Mouse (Mus musculus): ENCODE measurements at regions not wholly inside any gene's neighbourhood (a gene's known extent, or its start where the extent isn't known, plus 50 kb on each side); places are given as distances from the start of the nearest gene placed in this dataset.

- Histone ChIP-seq H3K4me1 (ENCODE audit: control insufficient read depth, insufficient read depth, low read length) (no peaks in the 10 kb centered on the region), H3K36me3 (ENCODE audit: control insufficient read depth, insufficient read depth, low read length) (no peaks in the 10 kb centered on the region), H3K9ac (ENCODE audit: low read depth, low read length) (no peak overlapping the region), H3K27me3 (ENCODE audit: control insufficient read depth, insufficient read depth, low read length) (no peaks in the 10 kb centered on the region), H3K27ac (no peak overlapping the region), H3K4me3 (no peak overlapping the region), H3K79me2 (replicated peaks; ENCODE audit: control insufficient read depth, insufficient read depth, low read length) (no peaks in the 10 kb centered on the region)
- intact Hi-C loops (cut with DNase I) = loop anchor here (5.0 kb wide), 2 partner anchors 125 to 150 kb away; no protein-coding TSS in a partner anchor
- TF ChIP-seq CTCF (IDR thresholded peaks at IDR 0.05) (peak; percentile 54), EP300 (IDR thresholded peaks at IDR 0.05; ENCODE audit: insufficient read depth, low read depth, low read length) (no peak)
- WGBS = 14% methylated on average over 5 of the region's 5 CpGs
- no peak for DNase-seq
These were observed 119.9 kb upstream of the Msx2 start for GRCm38 (mm10) chr13:53592755-53593154.

DNA sequence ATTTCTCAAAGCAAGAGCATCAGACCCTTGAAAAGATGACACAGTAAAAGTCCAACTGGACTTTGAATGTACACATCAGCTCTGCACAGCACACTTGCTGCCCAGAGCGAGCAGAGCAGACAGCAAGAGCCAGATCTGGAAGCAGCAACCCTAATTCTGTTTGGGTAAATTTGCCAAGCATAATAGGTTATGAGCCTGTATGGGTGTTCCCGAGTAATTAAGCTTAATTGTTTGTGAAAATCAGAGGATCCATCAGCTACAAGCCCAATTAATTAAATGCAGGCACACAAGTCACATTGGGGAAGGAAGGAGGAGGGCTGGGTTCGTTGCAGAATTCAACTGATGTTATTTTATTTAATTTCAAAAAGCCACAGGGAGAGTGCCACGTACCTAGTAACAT lies 113.9 kb upstream of the Msx2 start:
- H3K4me1 ChIP-seq (ENCODE audit: control insufficient read depth, insufficient read depth, low read length) = no peaks in the 10 kb centered on the region
- H3K36me3 ChIP-seq (ENCODE audit: control insufficient read depth, insufficient read depth, low read length) = no peaks in the 10 kb centered on the region
- no peaks in the 10 kb centered on the region for H3K79me2 ChIP-seq (replicated peaks; ENCODE audit: control insufficient read depth, insufficient read depth, low read length)
- DNase-seq = no peak
- no peak overlapping the region for H3K27ac ChIP-seq
- TF ChIP-seq POLR2A (IDR thresholded peaks at IDR 0.05; ENCODE audit: insufficient read depth, low read depth, low read length) = no peak
- no peak for TF ChIP-seq EP300 (IDR thresholded peaks at IDR 0.05; ENCODE audit: insufficient read depth, low read depth, low read length)
- TF ChIP-seq CTCF (IDR thresholded peaks at IDR 0.05) = no peak
- WGBS = 72% methylated on average over 4 of the region's 4 CpGs
- H3K4me3 ChIP-seq = no peak overlapping the region
- no peak overlapping the region for H3K9ac ChIP-seq (ENCODE audit: low read depth, low read length)
- H3K27me3 ChIP-seq (ENCODE audit: control insufficient read depth, insufficient read depth, low read length) = no peaks in the 10 kb centered on the region
- intact Hi-C loops (cut with DNase I) = no loop called here

DNA sequence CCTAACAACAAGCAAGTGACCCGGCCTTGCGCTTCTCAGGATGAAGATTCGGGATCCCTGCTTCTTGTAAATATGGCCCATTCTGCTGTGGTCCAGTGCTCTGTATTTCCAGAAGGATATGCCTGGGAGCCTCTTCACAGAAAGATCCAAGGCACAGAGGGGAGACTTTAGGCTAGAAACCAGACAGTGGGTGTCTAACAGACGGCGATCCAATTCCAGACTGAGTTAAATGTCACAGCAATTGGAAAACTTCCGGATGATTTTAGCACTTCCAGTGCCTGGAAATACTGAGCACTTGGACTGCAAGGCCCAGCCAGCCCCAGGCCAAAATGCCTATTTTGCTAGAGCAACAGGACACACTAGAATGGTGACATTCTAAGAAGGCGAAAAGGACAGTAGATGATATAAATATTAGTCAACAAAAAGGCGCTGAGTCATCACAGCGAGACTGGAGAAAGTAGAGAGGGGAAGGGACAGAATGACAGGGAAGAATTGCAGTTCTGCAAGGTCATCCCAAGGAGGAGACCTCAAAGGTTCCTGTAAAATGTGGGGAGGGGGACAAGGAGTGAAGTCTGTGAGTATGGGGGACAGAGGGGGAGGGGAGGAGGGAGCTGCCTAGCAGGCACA lies 111.7 kb upstream of the Msx2 start:
- no peaks in the 10 kb centered on the region for H3K27me3 ChIP-seq (ENCODE audit: control insufficient read depth, insufficient read depth, low read length)
- no peaks in the 10 kb centered on the region for H3K79me2 ChIP-seq (replicated peaks; ENCODE audit: control insufficient read depth, insufficient read depth, low read length)
- intact Hi-C loops (cut with DNase I) = no loop called here
- no peak for TF ChIP-seq EP300 (IDR thresholded peaks at IDR 0.05; ENCODE audit: insufficient read depth, low read depth, low read length)
- TF ChIP-seq POLR2A (IDR thresholded peaks at IDR 0.05; ENCODE audit: insufficient read depth, low read depth, low read length) = no peak
- no peak for TF ChIP-seq CTCF (IDR thresholded peaks at IDR 0.05)
- no peak overlapping the region for H3K27ac ChIP-seq
- H3K9ac ChIP-seq (ENCODE audit: low read depth, low read length) = no peak overlapping the region
- no peaks in the 10 kb centered on the region for H3K36me3 ChIP-seq (ENCODE audit: control insufficient read depth, insufficient read depth, low read length)
- 82% methylated on average over 9 of the region's 9 CpGs for WGBS
- no peaks in the 10 kb centered on the region for H3K4me1 ChIP-seq (ENCODE audit: control insufficient read depth, insufficient read depth, low read length)
- no peak for DNase-seq
- no peak overlapping the region for H3K4me3 ChIP-seq

DNA sequence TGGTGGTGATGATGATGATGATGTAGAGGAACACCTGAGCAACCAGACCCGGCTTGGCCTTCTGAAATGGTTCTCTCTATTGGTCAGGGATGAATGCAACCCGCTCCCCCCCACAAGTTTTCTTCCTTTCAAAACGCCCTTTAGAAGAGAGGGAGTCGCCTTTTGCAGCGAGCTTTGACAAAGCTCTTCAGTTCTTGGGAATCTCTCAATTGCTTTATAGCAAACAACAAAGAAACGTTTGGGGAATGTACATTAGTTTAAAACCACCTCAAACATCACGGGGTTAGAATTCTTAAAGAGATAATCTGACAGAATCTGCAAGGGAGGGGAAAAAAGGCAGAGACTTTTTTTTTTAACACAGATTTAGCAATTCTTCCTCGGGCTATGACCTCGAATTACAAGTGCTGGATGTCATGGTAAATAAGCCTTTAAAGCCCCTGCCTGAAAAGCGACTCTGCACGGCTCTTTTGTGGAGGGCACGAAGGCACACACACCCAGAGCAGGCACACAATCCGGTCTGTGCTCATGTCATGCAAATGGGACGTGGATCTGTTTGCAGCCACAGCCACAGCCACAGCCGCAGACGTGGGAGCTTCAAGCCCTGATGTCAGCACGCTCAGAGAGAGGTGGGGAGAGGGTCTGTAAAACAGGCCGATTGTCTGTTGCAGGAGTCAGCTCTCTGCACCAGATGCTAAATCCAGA lies 81.2 kb upstream of the Msx2 start:
- no peak overlapping the region for H3K4me3 ChIP-seq
- no peak overlapping the region for H3K9ac ChIP-seq (ENCODE audit: low read depth, low read length)
- 66% methylated on average over 18 of the region's 18 CpGs for WGBS
- no peaks in the 10 kb centered on the region for H3K36me3 ChIP-seq (ENCODE audit: control insufficient read depth, insufficient read depth, low read length)
- no peaks in the 10 kb centered on the region for H3K4me1 ChIP-seq (ENCODE audit: control insufficient read depth, insufficient read depth, low read length)
- H3K79me2 ChIP-seq (replicated peaks; ENCODE audit: control insufficient read depth, insufficient read depth, low read length) = no peaks in the 10 kb centered on the region
- no peak overlapping the region for H3K27ac ChIP-seq
- no peak for TF ChIP-seq POLR2A (IDR thresholded peaks at IDR 0.05; ENCODE audit: insufficient read depth, low read depth, low read length)
- TF ChIP-seq CTCF (IDR thresholded peaks at IDR 0.05) = no peak
- no peak for TF ChIP-seq EP300 (IDR thresholded peaks at IDR 0.05; ENCODE audit: insufficient read depth, low read depth, low read length)
- no peak for DNase-seq
- intact Hi-C loops (cut with DNase I) = no loop called here
- H3K27me3 ChIP-seq (ENCODE audit: control insufficient read depth, insufficient read depth, low read length) = no peaks in the 10 kb centered on the region

GRCm38 (mm10) chr13:53553192-53553875 lies 80.5 kb upstream of the Msx2 start:
- H3K79me2 ChIP-seq (replicated peaks; ENCODE audit: control insufficient read depth, insufficient read depth, low read length) = no peaks in the 10 kb centered on the region
- WGBS = 62% methylated on average over 13 of the region's 13 CpGs
- no peak for DNase-seq
- H3K27ac ChIP-seq = no peak overlapping the region
- TF ChIP-seq EP300 (IDR thresholded peaks at IDR 0.05; ENCODE audit: insufficient read depth, low read depth, low read length) (no peak), CTCF (IDR thresholded peaks at IDR 0.05) (no peak), POLR2A (IDR thresholded peaks at IDR 0.05; ENCODE audit: insufficient read depth, low read depth, low read length) (no peak)
- intact Hi-C loops (cut with DNase I) = no loop called here
- no peaks in the 10 kb centered on the region for H3K27me3 ChIP-seq (ENCODE audit: control insufficient read depth, insufficient read depth, low read length)
- H3K36me3 ChIP-seq (ENCODE audit: control insufficient read depth, insufficient read depth, low read length) = no peaks in the 10 kb centered on the region
- H3K4me1 ChIP-seq (ENCODE audit: control insufficient read depth, insufficient read depth, low read length) = no peaks in the 10 kb centered on the region
- H3K4me3 ChIP-seq = no peak overlapping the region
- H3K9ac ChIP-seq (ENCODE audit: low read depth, low read length) = no peak overlapping the region

- Histone ChIP-seq H3K9ac (ENCODE audit: low read depth, low read length) (no peak overlapping the region), H3K79me2 (replicated peaks; ENCODE audit: control insufficient read depth, insufficient read depth, low read length) (no peaks in the 10 kb centered on the region), H3K27ac (no peak overlapping the region), H3K36me3 (ENCODE audit: control insufficient read depth, insufficient read depth, low read length) (no peaks in the 10 kb centered on the region), H3K27me3 (ENCODE audit: control insufficient read depth, insufficient read depth, low read length) (no peaks in the 10 kb centered on the region), H3K4me1 (ENCODE audit: control insufficient read depth, insufficient read depth, low read length) (no peaks in the 10 kb centered on the region), H3K4me3 (no peak overlapping the region)
- peak; percentile 7 to 17 for DNase-seq
- intact Hi-C loops (cut with DNase I) = no loop called here
- WGBS = 56% methylated on average over 11 of the region's 11 CpGs
- no peak for TF ChIP-seq CTCF (IDR thresholded peaks at IDR 0.05)
- TF ChIP-seq POLR2A (IDR thresholded peaks at IDR 0.05; ENCODE audit: insufficient read depth, low read depth, low read length) = no peak
- TF ChIP-seq EP300 (IDR thresholded peaks at IDR 0.05; ENCODE audit: insufficient read depth, low read depth, low read length) = no peak
These were observed 75.5 kb upstream of the Msx2 start for GRCm38 (mm10) chr13:53548396-53548795.

Data from heart, adult 2 months (tissue).